Mouse (Mus musculus) liver, adult (tissue): Measurements from ENCODE around the gene Lcmt1.

Experiments used
- GATA4 ChIP-seq: IDR thresholded peaks from 2 replicates; pipeline ENCODE4 v1.6.1; 2014; ENCODE audit warnings: mild to moderate bottlenecking, low read length; ENCODE audit not compliant: insufficient replicate concordance

The Lcmt1 gene

GRCm38 (mm10) chr7:123452551-123452950 is 83.0 kb downstream of the Lcmt1 start:
- TF ChIP-seq GATA4 = no peak

GRCm38 (mm10) chr7:123453066-123453465 is 83.5 kb downstream of the Lcmt1 start:
- TF ChIP-seq GATA4 = no peak

- TF ChIP-seq GATA4 = no peak
Measured at GRCm38 (mm10) chr7:123455088-123455487, 85.5 kb downstream of the Lcmt1 start.

- no peak for TF ChIP-seq GATA4
Measured at GRCm38 (mm10) chr7:123458309-123458708, 88.7 kb downstream of the Lcmt1 start.

GRCm38 (mm10) chr7:123459247-123459646 is 89.7 kb downstream of the Lcmt1 start:
- no peak for TF ChIP-seq GATA4

- no peak for TF ChIP-seq GATA4
Measured at GRCm38 (mm10) chr7:123461316-123461715, 91.7 kb downstream of the Lcmt1 start.

GRCm38 (mm10) chr7:123462070-123462501 is 92.5 kb downstream of the Lcmt1 start, which contains the start of gene Aqp8:
Gene Aqp8 (plus strand): TSS chr7:123462291.
- peak; percentile 58; the same call in 1 of the 2 replicates for TF ChIP-seq GATA4

GRCm38 (mm10) chr7:123463569-123463968 is 94.0 kb downstream of the Lcmt1 start:
- no peak for TF ChIP-seq GATA4

- TF ChIP-seq GATA4 = no peak
Measured at GRCm38 (mm10) chr7:123465692-123466387, 96.3 kb downstream of the Lcmt1 start.

GRCm38 (mm10) chr7:123467961-123468360 is 98.4 kb downstream of the Lcmt1 start:
- TF ChIP-seq GATA4 = no peak
